Mouse (Mus musculus): ENCODE data around the gene Gpr19.

Gpr19 gene

GRCm38 (mm10) chr6:134898095-134898965 lies at the start of gene Gpr19:
Gpr19 (minus strand) TSS chr6:134898578.
- DNase-seq (ENCODE audit: low read depth, low spot score) = peak; percentile 83

- no peak for DNase-seq (ENCODE audit: low read depth, low spot score)
These were observed 49.1 kb upstream of the Gpr19 start for GRCm38 (mm10) chr6:134947311-134948087.

GRCm38 (mm10) chr6:134946858-134947257 lies 48.5 kb upstream of the Gpr19 start:
- no peak for DNase-seq (ENCODE audit: low read depth, low spot score)

GRCm38 (mm10) chr6:134946054-134946453 lies 47.7 kb upstream of the Gpr19 start:
- DNase-seq (ENCODE audit: low read depth, low spot score) = no peak

- DNase-seq (ENCODE audit: low read depth, low spot score) = no peak
These were observed 45.5 kb upstream of the Gpr19 start for GRCm38 (mm10) chr6:134943759-134944407.

- DNase-seq (ENCODE audit: low read depth, low spot score) = no peak
These were observed 41.4 kb upstream of the Gpr19 start for GRCm38 (mm10) chr6:134939781-134940180.

GRCm38 (mm10) chr6:134934305-134934704 lies 35.9 kb upstream of the Gpr19 start:
- no peak for DNase-seq (ENCODE audit: low read depth, low spot score)

- no peak for DNase-seq (ENCODE audit: low read depth, low spot score)
These were observed 34.8 kb upstream of the Gpr19 start for GRCm38 (mm10) chr6:134933207-134933558.

GRCm38 (mm10) chr6:134932486-134933206 lies 34.3 kb upstream of the Gpr19 start:
- no peak for DNase-seq (ENCODE audit: low read depth, low spot score)

- DNase-seq (ENCODE audit: low read depth, low spot score) = no peak
These were observed 32.8 kb upstream of the Gpr19 start for GRCm38 (mm10) chr6:134931146-134931545.

GRCm38 (mm10) chr6:134930383-134930782 lies 32.0 kb upstream of the Gpr19 start:
- no peak for DNase-seq (ENCODE audit: low read depth, low spot score)

GRCm38 (mm10) chr6:134929926-134930325 lies 31.5 kb upstream of the Gpr19 start:
- DNase-seq (ENCODE audit: low read depth, low spot score) = no peak

GRCm38 (mm10) chr6:134928889-134929310 lies 30.5 kb upstream of the Gpr19 start:
- no peak for DNase-seq (ENCODE audit: low read depth, low spot score)

GRCm38 (mm10) chr6:134928096-134928888 lies 29.9 kb upstream of the Gpr19 start:
- DNase-seq (ENCODE audit: low read depth, low spot score) = peak; percentile 87

GRCm38 (mm10) chr6:134927595-134928095 lies 29.3 kb upstream of the Gpr19 start:
- DNase-seq (ENCODE audit: low read depth, low spot score) = no peak

GRCm38 (mm10) chr6:134926803-134927594 lies 28.6 kb upstream of the Gpr19 start:
- DNase-seq (ENCODE audit: low read depth, low spot score) = no peak

- no peak for DNase-seq (ENCODE audit: low read depth, low spot score)
These were observed 27.9 kb upstream of the Gpr19 start for GRCm38 (mm10) chr6:134926338-134926705.

- no peak for DNase-seq (ENCODE audit: low read depth, low spot score)
These were observed 27.4 kb upstream of the Gpr19 start for GRCm38 (mm10) chr6:134925673-134926337.

GRCm38 (mm10) chr6:134924262-134924661 lies 25.9 kb upstream of the Gpr19 start:
- DNase-seq (ENCODE audit: low read depth, low spot score) = no peak

Measured in brain, embryonic 18.5 days (tissue).